Mouse (Mus musculus): Measurements from ENCODE around the gene Slc25a45. TPM values are rescaled to one million over a fixed set of nuclear protein-coding genes. Genes with fewer than 3 reads are reported as not detected.
A peak's percentile ranks its signal among the peaks of the same experiment; 100 is the strongest.

The Slc25a45 gene
- polyA plus RNA-seq, 1 experiment from 2014 or later = 19.9 TPM

GRCm38 (mm10) chr19:5852035-5852722 is 25.4 kb upstream of the Slc25a45 start:
- peaks cover 28% of the 10 kb centered on the region for H3K4me1 ChIP-seq (replicated peaks; ENCODE audit: insufficient read depth, low read length)

GRCm38 (mm10) chr19:5856604-5857003 is 21.0 kb upstream of the Slc25a45 start:
- Histone ChIP-seq H3K9me3 (replicated peaks; ENCODE audit: low read length) (no peaks in the 10 kb centered on the region), H3K27me3 (ENCODE audit: insufficient read depth, low read length) (no peaks in the 10 kb centered on the region), H3K4me2 (ENCODE audit: low read length) (no peak overlapping the region), H3K4me1 (replicated peaks; ENCODE audit: insufficient read depth, low read length) (no peaks in the 10 kb centered on the region), H3K9ac (ENCODE audit: low read depth, low read length) (no peak overlapping the region), H3K4me3 (replicated peaks; ENCODE audit: low read depth, low read length) (no peak overlapping the region), H3K36me3 (ENCODE audit: insufficient read depth, low read length) (peaks cover 60% of the 10 kb centered on the region), H3K27ac (no peak overlapping the region)
- ATAC-seq (replicated peaks; ENCODE audit: low FRiP score, low read depth) (no peak), DNase-seq (ENCODE audit: low spot score) (no peak)
- TF ChIP-seq CTCF (IDR thresholded peaks at IDR 0.05; ENCODE audit: low read depth) = no peak
- WGBS = 90% methylated on average over 9 of the region's 9 CpGs

More at GRCm38 (mm10) chr19:5852035-5852722, 25.4 kb upstream of the Slc25a45 start:
- H3K36me3 ChIP-seq (ENCODE audit: insufficient read depth, low read length) = peaks cover 30% of the 10 kb centered on the region
- no peak overlapping the region for H3K4me3 ChIP-seq (replicated peaks; ENCODE audit: low read depth, low read length)
- 0 out of 2 replicates have a peak overlapping the region, but pooled peaks have one; percentile 44 for H3K27ac ChIP-seq
- no peaks in the 10 kb centered on the region for H3K27me3 ChIP-seq (ENCODE audit: insufficient read depth, low read length)
- no peak for TF ChIP-seq CTCF (IDR thresholded peaks at IDR 0.05; ENCODE audit: low read depth)
- WGBS = 89% methylated on average over 12 of the region's 12 CpGs
- H3K9me3 ChIP-seq (replicated peaks; ENCODE audit: low read length) = no peaks in the 10 kb centered on the region
- ATAC-seq (replicated peaks; ENCODE audit: low FRiP score, low read depth) (no peak), DNase-seq (ENCODE audit: low spot score) (no peak)
- no peak overlapping the region for H3K4me2 ChIP-seq (ENCODE audit: low read length)
- no peak overlapping the region for H3K9ac ChIP-seq (ENCODE audit: low read depth, low read length)

- no peaks in the 10 kb centered on the region for H3K4me1 ChIP-seq (replicated peaks; ENCODE audit: insufficient read depth, low read length)
- peak; percentile 25; the same call in 1 of the 2 replicates for TF ChIP-seq CTCF (IDR thresholded peaks at IDR 0.05; ENCODE audit: low read depth)
- H3K27ac ChIP-seq = no peak overlapping the region
- no peak overlapping the region for H3K4me2 ChIP-seq (ENCODE audit: low read length)
- no peak for ATAC-seq (replicated peaks; ENCODE audit: low FRiP score, low read depth)
- no peak overlapping the region for H3K9ac ChIP-seq (ENCODE audit: low read depth, low read length)
- no peak overlapping the region for H3K4me3 ChIP-seq (replicated peaks; ENCODE audit: low read depth, low read length)
- H3K9me3 ChIP-seq (replicated peaks; ENCODE audit: low read length) = no peaks in the 10 kb centered on the region
- DNase-seq (ENCODE audit: low spot score) = no peak
- peaks cover 71% of the 10 kb centered on the region for H3K36me3 ChIP-seq (ENCODE audit: insufficient read depth, low read length)
- 96% methylated on average over 14 of the region's 14 CpGs for WGBS
- no peaks in the 10 kb centered on the region for H3K27me3 ChIP-seq (ENCODE audit: insufficient read depth, low read length)
These were observed 15.1 kb upstream of the Slc25a45 start for GRCm38 (mm10) chr19:5862335-5863085.

- WGBS = 98% methylated on average over 5 of the region's 5 CpGs
- H3K4me1 ChIP-seq (replicated peaks; ENCODE audit: insufficient read depth, low read length) = no peaks in the 10 kb centered on the region
- H3K27me3 ChIP-seq (ENCODE audit: insufficient read depth, low read length) = no peaks in the 10 kb centered on the region
- no peak overlapping the region for H3K4me2 ChIP-seq (ENCODE audit: low read length)
- no peaks in the 10 kb centered on the region for H3K9me3 ChIP-seq (replicated peaks; ENCODE audit: low read length)
- no peak for DNase-seq (ENCODE audit: low spot score)
- H3K4me3 ChIP-seq (replicated peaks; ENCODE audit: low read depth, low read length) = no peak overlapping the region
- H3K36me3 ChIP-seq (ENCODE audit: insufficient read depth, low read length) = peaks cover 66% of the 10 kb centered on the region
- H3K27ac ChIP-seq = no peak overlapping the region
- no peak for TF ChIP-seq CTCF (IDR thresholded peaks at IDR 0.05; ENCODE audit: low read depth)
- ATAC-seq (replicated peaks; ENCODE audit: low FRiP score, low read depth) = 0 out of 2 replicates have a peak, but pooled peaks have one; percentile 23
- H3K9ac ChIP-seq (ENCODE audit: low read depth, low read length) = no peak overlapping the region
These were observed 13.8 kb upstream of the Slc25a45 start for GRCm38 (mm10) chr19:5863776-5864175.

- Histone ChIP-seq H3K4me2 (ENCODE audit: low read length) (no peak overlapping the region), H3K4me3 (replicated peaks; ENCODE audit: low read depth, low read length) (no peak overlapping the region), H3K9me3 (replicated peaks; ENCODE audit: low read length) (no peaks in the 10 kb centered on the region), H3K36me3 (ENCODE audit: insufficient read depth, low read length) (peaks cover 62% of the 10 kb centered on the region), H3K9ac (ENCODE audit: low read depth, low read length) (no peak overlapping the region), H3K27ac (no peak overlapping the region), H3K4me1 (replicated peaks; ENCODE audit: insufficient read depth, low read length) (no peaks in the 10 kb centered on the region), H3K27me3 (ENCODE audit: insufficient read depth, low read length) (no peaks in the 10 kb centered on the region)
- WGBS = 91% methylated on average over 20 of the region's 20 CpGs
- DNase-seq (ENCODE audit: low spot score) (no peak), ATAC-seq (replicated peaks; ENCODE audit: low FRiP score, low read depth) (no peak)
- no peak for TF ChIP-seq CTCF (IDR thresholded peaks at IDR 0.05; ENCODE audit: low read depth)
These were observed 12.8 kb upstream of the Slc25a45 start for GRCm38 (mm10) chr19:5864710-5865398.

- Histone ChIP-seq H3K4me1 (replicated peaks; ENCODE audit: insufficient read depth, low read length) (peaks cover 10% of the 10 kb centered on the region; the same call in 1 of the 2 replicates), H3K4me3 (replicated peaks; ENCODE audit: low read depth, low read length) (no peak overlapping the region), H3K9me3 (replicated peaks; ENCODE audit: low read length) (no peaks in the 10 kb centered on the region), H3K36me3 (ENCODE audit: insufficient read depth, low read length) (peaks cover 47% of the 10 kb centered on the region), H3K4me2 (ENCODE audit: low read length) (no peak overlapping the region), H3K27ac (no peak overlapping the region), H3K9ac (ENCODE audit: low read depth, low read length) (no peak overlapping the region), H3K27me3 (ENCODE audit: insufficient read depth, low read length) (no peaks in the 10 kb centered on the region)
- TF ChIP-seq CTCF (IDR thresholded peaks at IDR 0.05; ENCODE audit: low read depth) = no peak
- WGBS = 79% methylated on average over 6 of the region's 6 CpGs
- DNase-seq (ENCODE audit: low spot score) (no peak), ATAC-seq (replicated peaks; ENCODE audit: low FRiP score, low read depth) (no peak)
These were observed 9.5 kb upstream of the Slc25a45 start for GRCm38 (mm10) chr19:5868096-5868495.

Measured in kidney, postnatal 0 days (tissue).